In genomic region chr17:64752126-64753019, GRCm38 (mm10) we compare ENCODE assay signal across 19 mouse cellular contexts.
A peak's percentile ranks its signal among the peaks of the same experiment; 100 is the strongest.
DNase-seq lines count a peak whose midpoint lies in the region; ATAC-seq and TF ChIP-seq lines count a peak whose summit lies in the region.
"Had no signal": no experiment of that assay in that cellular context is flagged by ENCODE, and none has a peak within 500 bp of the region (broad histone marks: within the 10 kb centered on the region; RNA-seq: fewer than 3 reads in every experiment).

No protein-coding gene starts in this region.

- TF ChIP-seq RAD21 in MEL (IDR thresholded peaks at IDR 0.05; ENCODE audit: low read depth, low read length) = no peak

- no peaks in the 10 kb centered on the region for H3K9me3 ChIP-seq in kidney, postnatal 0 days (replicated peaks; ENCODE audit: low read length)
- H3K9me3 ChIP-seq in kidney, embryonic 14.5 days (ENCODE audit: control insufficient read depth, low read length) = no peaks in the 10 kb centered on the region
- no peaks in the 10 kb centered on the region for H3K9me3 ChIP-seq in MEL (replicated peaks; ENCODE audit: insufficient read depth, low read length)
- H3K9me3 ChIP-seq: embryonic facial prominence, embryonic 13.5 days; forebrain, embryonic 15.5 days; heart, embryonic 15.5 days; hindbrain, embryonic 12.5 days; limb, embryonic 13.5 days; lung, embryonic 15.5 days had no signal

- H3K4me1 ChIP-seq in kidney, postnatal 0 days (replicated peaks; ENCODE audit: insufficient read depth, low read length) = no peaks in the 10 kb centered on the region
- no peaks in the 10 kb centered on the region for H3K4me1 ChIP-seq in kidney, embryonic 14.5 days (ENCODE audit: control insufficient read depth, insufficient read depth, low read length)
- peaks cover 0 to 5% of the 10 kb centered on the region in 2 experiments; a peak in 2 of 4 replicates for H3K4me1 ChIP-seq in MEL (ENCODE audit: control insufficient read depth in 1 of 2, insufficient read depth in 2 of 2, low read length in 2 of 2)
- H3K4me1 ChIP-seq: hindbrain, embryonic 12.5 days; limb, embryonic 13.5 days had no signal

- no peak overlapping the region for H3K9ac ChIP-seq in kidney, postnatal 0 days (ENCODE audit: low read depth, low read length)
- H3K9ac ChIP-seq in kidney, embryonic 14.5 days (ENCODE audit: low read depth, low read length) = no peak overlapping the region
- H3K9ac ChIP-seq in MEL (ENCODE audit: control insufficient read depth, low read depth, low read length, poor library complexity, severe bottlenecking) = no peak overlapping the region
- H3K9ac ChIP-seq: embryonic facial prominence, embryonic 13.5 days; forebrain, embryonic 15.5 days; heart, embryonic 15.5 days; hindbrain, embryonic 12.5 days; limb, embryonic 13.5 days; liver, embryonic 14.5 days; lung, embryonic 15.5 days had no signal

- H3K36me3 ChIP-seq in kidney, postnatal 0 days (ENCODE audit: insufficient read depth, low read length) = 0 out of 2 replicates have a peak, but pooled peaks cover 19% of the 10 kb centered on the region
- peaks cover 5% of the 10 kb centered on the region; the same call in 1 of the 2 replicates for H3K36me3 ChIP-seq in kidney, embryonic 14.5 days (ENCODE audit: control insufficient read depth, insufficient read depth, low read length)
- H3K36me3 ChIP-seq in MEL (ENCODE audit: control insufficient read depth in 1 of 2, insufficient read depth in 2 of 2, low read length in 2 of 2) = peaks cover 0 to 12% of the 10 kb centered on the region in 2 experiments
- H3K36me3 ChIP-seq: forebrain, embryonic 15.5 days; heart, embryonic 15.5 days; lung, embryonic 15.5 days had no signal

- H3K27me3 ChIP-seq in kidney, postnatal 0 days (ENCODE audit: insufficient read depth, low read length) = no peaks in the 10 kb centered on the region
- H3K27me3 ChIP-seq in kidney, embryonic 14.5 days (ENCODE audit: control insufficient read depth, insufficient read depth, low read length) = no peaks in the 10 kb centered on the region
- H3K27me3 ChIP-seq in MEL (ENCODE audit: control insufficient read depth in 1 of 2, insufficient read depth in 2 of 2, low read length in 2 of 2) = no peaks in the 10 kb centered on the region
- H3K27me3 ChIP-seq: embryonic facial prominence, embryonic 13.5 days; forebrain, embryonic 15.5 days; heart, embryonic 15.5 days; hindbrain, embryonic 12.5 days; limb, embryonic 13.5 days; lung, embryonic 15.5 days had no signal

- TF ChIP-seq POLR2A in MEL (IDR thresholded peaks at IDR 0.05; ENCODE audit: control insufficient read depth in 1 of 2, insufficient read depth in 1 of 2, low read depth in 1 of 2, low read length in 2 of 2, poor library complexity in 1 of 2) = no peak

- no peaks in the 10 kb centered on the region for H3K79me2 ChIP-seq in MEL (ENCODE audit: control insufficient read depth, insufficient read depth, low read length, poor library complexity)

- no peak overlapping the region for H3K4me2 ChIP-seq in kidney, postnatal 0 days (ENCODE audit: low read length)
- no peak overlapping the region for H3K4me2 ChIP-seq in kidney, embryonic 14.5 days (replicated peaks; ENCODE audit: low read depth, low read length)
- H3K4me2 ChIP-seq: embryonic facial prominence, embryonic 13.5 days; forebrain, embryonic 15.5 days; heart, embryonic 15.5 days; hindbrain, embryonic 12.5 days; limb, embryonic 13.5 days; lung, embryonic 15.5 days had no signal

- TF ChIP-seq EP300 in MEL (IDR thresholded peaks at IDR 0.05; ENCODE audit: low read depth in 1 of 2, low read length in 2 of 2) = no peak; a peak in 1 of 4 replicates

- peak; percentile 47 for DNase-seq in gastrocnemius, adult 2 months
- no peak for DNase-seq in gastrocnemius, adult 8-10 months (ENCODE audit: low spot score in 2 of 2)
- peak; percentile 26 for DNase-seq in kidney, postnatal 0 days (ENCODE audit: low spot score)
- peak; percentile 9 for DNase-seq in MEL (ENCODE audit: low read depth, low spot score)
- DNase-seq in gastrocnemius, postnatal 14 days = peak; percentile 19
- DNase-seq in urinary bladder, postnatal 25 days (ENCODE audit: low spot score) = no peak
- DNase-seq in kidney, adult 11 months = no peak
- DNase-seq: adrenal gland, adult 2 months; cerebellum, adult 11 months; cerebellum, postnatal 14 days; kidney, adult 8-10 months had no signal

- ATAC-seq in kidney, postnatal 0 days (replicated peaks; ENCODE audit: low FRiP score, low read depth) = no peak
- ATAC-seq in kidney, embryonic 14.5 days (ENCODE audit: low FRiP score, low TSS enrichment) = no peak
- ATAC-seq: forebrain, embryonic 15.5 days had no signal

- H3K4me3 ChIP-seq in gastrocnemius, adult 2 months = no peak overlapping the region
- no peak overlapping the region for H3K4me3 ChIP-seq in kidney, postnatal 0 days (replicated peaks; ENCODE audit: low read depth, low read length)
- H3K4me3 ChIP-seq in kidney, embryonic 14.5 days (ENCODE audit: low read length) = no peak overlapping the region
- no peak overlapping the region for H3K4me3 ChIP-seq in MEL (ENCODE audit: control insufficient read depth in 1 of 2, insufficient read depth in 1 of 2, low read depth in 2 of 2, low read length in 2 of 2)
- H3K4me3 ChIP-seq: embryonic facial prominence, embryonic 13.5 days; forebrain, embryonic 15.5 days; heart, embryonic 15.5 days; hindbrain, embryonic 12.5 days; limb, embryonic 13.5 days; lung, embryonic 15.5 days had no signal

- H3K27ac ChIP-seq in gastrocnemius, adult 2 months = peak overlapping the region; percentile 62
- H3K27ac ChIP-seq in kidney, postnatal 0 days = no peak overlapping the region
- H3K27ac ChIP-seq in kidney, embryonic 14.5 days (ENCODE audit: low read depth, low read length) = no peak overlapping the region
- no peak overlapping the region for H3K27ac ChIP-seq in MEL (ENCODE audit: control insufficient read depth, low read depth, low read length)
- H3K27ac ChIP-seq: embryonic facial prominence, embryonic 13.5 days; forebrain, embryonic 15.5 days; heart, embryonic 15.5 days; hindbrain, embryonic 12.5 days; limb, embryonic 13.5 days; liver, embryonic 14.5 days; lung, embryonic 15.5 days had no signal

- WGBS in kidney, postnatal 0 days = 75% methylated on average over 13 of the region's 13 CpGs
- WGBS in kidney, embryonic 14.5 days = 87% methylated on average over 13 of the region's 13 CpGs

- TF ChIP-seq CTCF in gastrocnemius, adult 2 months (IDR thresholded peaks at IDR 0.05) = no peak
- no peak for TF ChIP-seq CTCF in kidney, postnatal 0 days (IDR thresholded peaks at IDR 0.05; ENCODE audit: low read depth)
- no peak for TF ChIP-seq CTCF in MEL (IDR thresholded peaks at IDR 0.05 in 2 of 3, conservative IDR thresholded peaks at IDR 0.05 in 1 of 3; ENCODE audit: control insufficient read depth in 1 of 3, insufficient read depth in 1 of 3, low read depth in 2 of 3, low read length in 3 of 3, poor library complexity in 1 of 3, severe bottlenecking in 1 of 3)

- intact Hi-C loops in gastrocnemius, adult 2 months (cut with DNase I) = no loop called here
- intact Hi-C loops in gastrocnemius, postnatal 14 days (cut with DNase I; ENCODE audit: low total_unique reads) = no loop called here

TF ChIP-seq in MEL, 35 proteins besides CTCF, POLR2A, EP300 and RAD21:
- TF ChIP-seq GABPA (IDR thresholded peaks at IDR 0.05; ENCODE audit: low read depth, low read length) (no peak), RCOR1 (IDR thresholded peaks at IDR 0.05; ENCODE audit: low read depth, low read length) (peak; percentile 53; the same call in 1 of the 2 replicates), ZNF384 (IDR thresholded peaks at IDR 0.05; ENCODE audit: low read depth, low read length) (0 out of 2 replicates have a peak, but pooled peaks have one; percentile 48), MYC (IDR thresholded peaks at IDR 0.05; ENCODE audit: low read depth, low read length) (no peak), GATA1 (IDR thresholded peaks at IDR 0.05; ENCODE audit: low read depth, low read length) (peak; percentile 64)

Comparison
In these comparisons a context has a peak if more than half of its experiments do, and no peak if none do; other contexts are left out.
1. DNase-seq: peak in gastrocnemius, adult 2 months (single experiment), kidney, postnatal 0 days (single experiment), MEL (single experiment) and gastrocnemius, postnatal 14 days (single experiment); none in gastrocnemius, adult 8-10 months (0 of 2), urinary bladder, postnatal 25 days (single experiment) and kidney, adult 11 months (single experiment).